Mouse (Mus musculus): ENCODE measurements around the gene Celf5.

DNA sequence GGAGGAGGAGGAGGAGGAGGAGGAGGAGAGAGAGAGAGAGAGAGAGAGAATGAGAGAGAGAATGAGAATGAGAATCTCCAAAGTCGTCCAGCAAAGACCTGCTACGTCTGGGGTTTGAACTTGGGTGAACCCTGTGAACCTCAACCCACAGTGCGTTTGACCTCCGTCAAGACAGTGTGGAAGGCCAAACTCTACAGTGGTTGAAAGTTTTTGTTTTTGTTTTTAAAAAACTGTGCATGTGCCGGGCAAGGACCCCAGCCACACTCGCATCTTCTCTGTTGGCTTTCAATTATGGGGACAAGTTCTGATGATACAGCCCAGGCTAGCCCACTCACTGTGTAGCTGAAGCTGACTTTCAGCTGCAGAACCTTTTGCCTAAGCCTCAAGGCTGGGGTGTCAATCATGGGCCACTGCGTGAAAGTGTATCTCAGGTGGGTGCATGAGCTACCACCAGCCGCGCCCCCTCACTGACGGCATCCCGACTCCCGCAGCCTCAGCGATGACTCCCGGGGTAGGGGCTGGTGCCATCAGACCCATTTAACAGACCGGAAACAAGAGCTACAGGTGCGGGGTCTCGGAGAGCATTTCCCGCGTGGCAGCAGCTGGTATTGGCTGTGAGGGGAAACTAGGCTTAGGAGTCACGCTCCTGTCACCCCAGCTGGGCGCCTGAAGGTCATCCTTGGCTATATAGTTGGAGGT lies 50.2 kb downstream of the Celf5 start:
- TF ChIP-seq POLR2A (IDR thresholded peaks at IDR 0.05; ENCODE audit: low read depth, low read length) (no peak), CTCF (conservative IDR thresholded peaks at IDR 0.05; ENCODE audit: insufficient read depth, insufficient read length, low read depth, low read length) (no peak)
